Mouse (Mus musculus): ENCODE results near the gene Pcsk6. TPM values are rescaled to one million over a fixed set of nuclear protein-coding genes. Genes with fewer than 3 reads are reported as not detected.
A peak's percentile ranks its signal among the peaks of the same experiment; 100 is the strongest.

The Pcsk6 gene
- total RNA-seq, 2 experiments from 2014 or later: 15.8 to 19.4 TPM

GRCm38 (mm10) chr7:66046921-66047918 is 185.7 kb downstream of the Pcsk6 start:
- no peak for DNase-seq (ENCODE audit: low spot score)

GRCm38 (mm10) chr7:66047975-66048374 is 186.4 kb downstream of the Pcsk6 start:
- no peak for DNase-seq (ENCODE audit: low spot score)

GRCm38 (mm10) chr7:66048446-66049230 is 187.1 kb downstream of the Pcsk6 start:
- no peak for DNase-seq (ENCODE audit: low spot score)

GRCm38 (mm10) chr7:66053946-66054483 is 192.5 kb downstream of the Pcsk6 start:
- no peak for DNase-seq (ENCODE audit: low spot score)

GRCm38 (mm10) chr7:66055356-66055755 is 193.8 kb downstream of the Pcsk6 start:
- DNase-seq (ENCODE audit: low spot score): peak; percentile 23

- no peak for DNase-seq (ENCODE audit: low spot score)
These were observed 197.2 kb downstream of the Pcsk6 start, which contains the start of gene Snrpa1 for GRCm38 (mm10) chr7:66058703-66059102. Snrpa1 (plus strand) TSS chr7:66059003.

- peak; percentile 89 for DNase-seq (ENCODE audit: low spot score)
These were observed 198.8 kb downstream of the Pcsk6 start for GRCm38 (mm10) chr7:66060066-66060956.

GRCm38 (mm10) chr7:66061057-66061456 is 199.5 kb downstream of the Pcsk6 start:
- no peak for DNase-seq (ENCODE audit: low spot score)

- DNase-seq (ENCODE audit: low spot score): no peak
These were observed 214.9 kb downstream of the Pcsk6 start for GRCm38 (mm10) chr7:66076411-66076810.

GRCm38 (mm10) chr7:66079364-66080230 is 218.1 kb downstream of the Pcsk6 start, which contains the start of gene Selenos:
Selenos (plus strand) TSS chr7:66079649.
- DNase-seq (ENCODE audit: low spot score): peak; percentile 97

GRCm38 (mm10) chr7:66080231-66080613 is 218.7 kb downstream of the Pcsk6 start:
- no peak for DNase-seq (ENCODE audit: low spot score)

- no peak for DNase-seq (ENCODE audit: low spot score)
These were observed 222.2 kb downstream of the Pcsk6 start for GRCm38 (mm10) chr7:66083757-66084156.

- DNase-seq (ENCODE audit: low spot score): peak; percentile 70
These were observed 223.0 kb downstream of the Pcsk6 start for GRCm38 (mm10) chr7:66084546-66084945.

- no peak for DNase-seq (ENCODE audit: low spot score)
These were observed 226.1 kb downstream of the Pcsk6 start for GRCm38 (mm10) chr7:66087652-66088051.

- no peak for DNase-seq (ENCODE audit: low spot score)
These were observed 226.5 kb downstream of the Pcsk6 start for GRCm38 (mm10) chr7:66088077-66088476.

- no peak for DNase-seq (ENCODE audit: low spot score)
These were observed 229.2 kb downstream of the Pcsk6 start for GRCm38 (mm10) chr7:66090676-66091190.

- no peak for DNase-seq (ENCODE audit: low spot score)
These were observed 230.0 kb downstream of the Pcsk6 start for GRCm38 (mm10) chr7:66091553-66091952.

- DNase-seq (ENCODE audit: low spot score): no peak
These were observed 231.1 kb downstream of the Pcsk6 start for GRCm38 (mm10) chr7:66092656-66093055.

- peak; percentile 57 for DNase-seq (ENCODE audit: low spot score)
These were observed 232.6 kb downstream of the Pcsk6 start for GRCm38 (mm10) chr7:66094141-66094540.

Data from gastrocnemius, adult 18-20 months (tissue).